Mouse (Mus musculus): ENCODE results near the gene Gm36028.

GRCm38 (mm10) chr16:37812474-37812886 lies 48.5 kb downstream of the Gm36028 start:
- TF ChIP-seq CTCF (conservative IDR thresholded peaks at IDR 0.05; ENCODE audit: low read length) (no peak), NANOG (IDR thresholded peaks at IDR 0.05; ENCODE audit: borderline replicate concordance, low read length) (no peak), POU5F1 (IDR thresholded peaks at IDR 0.05; ENCODE audit: borderline replicate concordance, low read length) (no peak)

Measured in E14TG2a.4 (cell line).